Mouse (Mus musculus) gastrocnemius, postnatal 25 days (tissue): ENCODE measurements around the gene Pon1. TPM values are rescaled to one million over a fixed set of nuclear protein-coding genes. Genes with fewer than 3 reads are reported as not detected.

Experiments
- DNase-seq: peaks from one replicate; pipeline ENCODE4 v3.0.0; 2022
- total RNA-seq, 2 experiments: library from RNA; stranded (reverse); gene quantifications; 1 replicate in 1 of 2; 2 replicates in 1 of 2; pipeline ENCODE4 v1.2.3; 2021

Gene Pon1
- total RNA-seq, 2 experiments from 2014 or later, result 0.29 TPM; not detected in 1

DNA sequence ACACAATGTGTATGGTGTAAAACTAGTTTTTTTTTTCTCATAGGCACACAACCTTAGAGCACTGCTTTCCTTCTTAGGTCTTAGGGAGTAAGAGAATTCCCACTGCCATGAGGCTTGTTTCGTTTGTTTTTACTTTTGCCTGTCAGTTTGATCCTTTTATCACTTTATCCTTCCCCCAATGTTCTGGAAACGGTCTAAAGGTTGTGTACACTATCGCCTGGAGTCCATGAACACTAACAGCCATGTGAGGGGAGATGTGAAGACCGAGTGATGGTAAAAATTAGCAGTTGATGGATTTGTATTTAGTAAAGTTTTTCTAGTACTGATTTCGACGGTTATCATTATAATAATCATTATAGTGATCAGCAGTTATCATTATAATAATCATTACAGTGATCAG lies 58.8 kb downstream of the Pon1 start:
- no peak for DNase-seq

DNA sequence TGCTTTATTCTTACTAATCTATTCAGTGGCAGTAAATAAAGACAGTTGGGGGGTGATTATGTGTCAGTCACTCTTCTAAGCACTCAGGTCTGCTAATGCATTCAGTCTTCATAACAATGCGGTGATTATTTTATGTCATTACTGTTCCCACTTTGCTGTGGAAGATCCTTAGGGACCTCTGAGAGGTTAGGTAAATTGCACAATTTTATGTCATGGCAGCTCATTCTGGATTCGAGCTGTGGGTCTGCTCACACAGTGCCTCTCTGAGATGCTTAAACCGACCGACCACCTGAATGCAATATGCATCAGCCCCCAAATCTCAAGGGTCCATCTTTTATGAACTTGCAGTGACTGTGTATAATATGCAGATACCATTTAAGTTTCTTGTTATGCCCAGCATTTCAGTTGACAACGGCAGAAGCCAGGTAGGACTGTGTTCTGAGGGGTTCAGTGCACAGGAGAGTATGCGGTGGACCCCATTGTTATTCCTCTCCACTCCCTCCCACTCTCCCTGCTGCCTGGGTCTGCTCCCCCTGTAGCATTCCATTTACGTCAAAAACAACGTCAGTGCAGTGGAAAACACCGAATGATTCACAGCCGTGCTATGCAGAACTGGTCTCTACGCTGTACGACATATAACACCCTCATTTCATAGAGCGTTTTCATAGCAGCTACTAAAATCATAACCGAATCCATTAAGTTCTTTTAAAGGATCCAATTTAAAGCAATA lies 64.2 kb downstream of the Pon1 start:
- DNase-seq, result no peak

DNA sequence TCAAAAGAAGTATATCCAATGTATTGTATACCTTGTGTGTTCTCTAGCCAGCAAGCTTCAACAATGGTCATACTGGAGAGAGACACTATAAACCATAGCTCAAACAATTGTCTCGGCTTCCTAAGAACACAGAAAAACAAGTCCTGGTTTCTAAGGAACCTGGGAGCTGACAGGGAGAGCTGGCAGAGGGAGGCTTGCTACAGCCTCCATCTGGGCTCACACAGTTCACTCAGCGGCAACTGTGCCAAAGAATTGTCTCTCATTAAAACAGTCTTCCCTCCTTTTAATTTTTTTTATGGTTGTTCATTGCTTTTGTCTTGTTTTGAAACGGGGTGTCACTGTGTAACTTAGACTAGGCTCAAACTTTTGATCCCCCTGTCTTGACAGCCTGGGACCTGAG lies 73.5 kb downstream of the Pon1 start:
- DNase-seq, result no peak

DNA sequence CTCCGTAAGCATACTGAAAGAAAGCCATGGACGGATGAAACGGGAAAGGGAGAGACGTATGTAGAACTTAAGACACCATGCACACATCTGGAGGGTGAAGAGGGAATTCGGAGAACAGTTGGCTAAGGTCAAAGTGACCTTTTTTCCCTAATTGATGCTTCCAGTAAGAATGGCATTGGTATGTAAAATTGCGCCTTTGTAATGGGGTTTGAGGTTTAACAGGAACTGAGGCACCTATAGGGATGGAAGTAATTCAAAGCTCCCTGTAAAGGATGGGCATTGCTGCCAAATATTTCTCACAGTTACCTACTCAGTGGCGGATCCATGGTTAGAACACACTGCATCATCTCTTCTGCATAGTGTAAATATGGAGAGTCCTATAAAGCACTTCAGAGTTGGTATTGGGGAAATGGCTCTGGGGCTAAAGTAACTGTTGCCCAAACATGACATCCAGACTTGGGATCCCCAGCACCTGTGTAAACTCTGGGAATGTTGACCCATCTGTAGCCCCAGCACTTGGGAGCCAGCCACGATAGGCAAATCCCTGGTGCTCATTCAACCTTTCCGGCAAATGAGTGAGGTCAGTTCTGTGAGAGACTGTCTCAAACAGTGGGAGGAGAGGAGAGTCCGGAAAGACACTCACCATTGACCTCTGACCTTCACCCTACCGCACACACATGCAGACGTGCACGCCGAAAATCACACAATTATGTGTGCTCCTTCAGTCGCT lies 74.4 kb downstream of the Pon1 start:
- DNase-seq, result no peak

Other genes starting within 250 kb of the Pon1 start
- gene Pon3, start 62.3 kb upstream of the Pon1 start, total RNA-seq, result 10 to 100 TPM; 33.8 to 34.1 TPM
- gene Pon2, start 104.5 kb upstream of the Pon1 start, total RNA-seq, result 10 to 100 TPM; 14.8 to 17.5 TPM
- 10 to 100 TPM in 1 of 2 experiments, 1 to 10 TPM in 1; 6.1 to 10.6 TPM for gene Asb4, start 189.4 kb upstream of the Pon1 start, total RNA-seq